Mouse (Mus musculus): ENCODE measurements around the gene Usp9x. TPM values are rescaled to one million over a fixed set of nuclear protein-coding genes. Genes with fewer than 3 reads are reported as not detected.

Usp9x gene
- total and polyA plus RNA-seq, 3 experiments, result 56.3 to 64.5 (median 62.8) TPM

- no peak overlapping the region for H3K27ac ChIP-seq (ENCODE audit: insufficient read depth, low read depth)
- H3K79me2 ChIP-seq (replicated peaks; ENCODE audit: control insufficient read depth, extremely low read depth, insufficient read depth, poor library complexity, severe bottlenecking), result no peaks in the 10 kb centered on the region
- peaks cover 0 to 6% of the 10 kb centered on the region in 2 experiments; a peak in 2 of 4 replicates for H3K4me1 ChIP-seq (ENCODE audit: control insufficient read depth in 1 of 2, insufficient read depth in 2 of 2)
- no peaks in the 10 kb centered on the region for H3K36me3 ChIP-seq (replicated peaks in 1 of 2; ENCODE audit: control insufficient read depth in 1 of 2, insufficient read depth in 1 of 2, low read length in 1 of 2)
- DNase-seq (ENCODE audit: extremely low read depth), result no peak
- no peaks in the 10 kb centered on the region for H3K27me3 ChIP-seq (replicated peaks)
- no peak overlapping the region for H3K9ac ChIP-seq (ENCODE audit: insufficient read depth, low read depth)
- H3K4me3 ChIP-seq (replicated peaks in 1 of 3; ENCODE audit: low read depth in 2 of 3, low read length in 2 of 3, poor library complexity in 1 of 3), result no peak overlapping the region
- in situ Hi-C loops (cut with MboI; ENCODE audit: low pct_ligation_motif_present, low pct_unique_long_range_greater_than_20kb, low sequenced_read_pairs) (no loop called here), dilution Hi-C loops (cut with MboI; ENCODE audit: extremely low pct_ligation_motif_present, extremely low pct_unique_long_range_greater_than_20kb, low sequenced_read_pairs) (no loop called here)
- H3K9me3 ChIP-seq (replicated peaks; ENCODE audit: low read length), result no peaks in the 10 kb centered on the region
- TF ChIP-seq TCF12 (IDR thresholded peaks at IDR 0.05; ENCODE audit: low read depth, low read length) (no peak), ETS1 (conservative IDR thresholded peaks at IDR 0.05; ENCODE audit: low read depth, low read length) (no peak), POLR2A (IDR thresholded peaks at IDR 0.05; ENCODE audit: low read depth, low read length) (no peak), ZC3H11A (IDR thresholded peaks at IDR 0.05; ENCODE audit: low read depth, low read length) (no peak), MAZ (IDR thresholded peaks at IDR 0.05; ENCODE audit: low read depth, low read length) (no peak), NELFE (IDR thresholded peaks at IDR 0.05; ENCODE audit: low read depth, low read length) (no peak), NRF1 (IDR thresholded peaks at IDR 0.05; ENCODE audit: low read depth, low read length) (no peak), RCOR1 (conservative IDR thresholded peaks at IDR 0.05; ENCODE audit: low read depth, low read length) (no peak), JUND (conservative IDR thresholded peaks at IDR 0.05; ENCODE audit: low read depth, low read length) (no peak), MAX (IDR thresholded peaks at IDR 0.05; ENCODE audit: low read length) (no peak), TBP (conservative IDR thresholded peaks at IDR 0.05; ENCODE audit: low read depth, low read length) (no peak), SIN3A (IDR thresholded peaks at IDR 0.05; ENCODE audit: low read length) (no peak), PAX5 (IDR thresholded peaks at IDR 0.05; ENCODE audit: low read length) (no peak), JUN (IDR thresholded peaks at IDR 0.05; ENCODE audit: insufficient read depth, low read depth, low read length) (no peak), USF1 (IDR thresholded peaks at IDR 0.05; ENCODE audit: low read depth, low read length) (no peak)
- no peak overlapping the region for H3K4me2 ChIP-seq (ENCODE audit: insufficient read depth, low read depth, poor library complexity, severe bottlenecking)
Observed at GRCm38 (mm10) chrX:13039211-13039610, 32.1 kb upstream of the Usp9x start.

DNA sequence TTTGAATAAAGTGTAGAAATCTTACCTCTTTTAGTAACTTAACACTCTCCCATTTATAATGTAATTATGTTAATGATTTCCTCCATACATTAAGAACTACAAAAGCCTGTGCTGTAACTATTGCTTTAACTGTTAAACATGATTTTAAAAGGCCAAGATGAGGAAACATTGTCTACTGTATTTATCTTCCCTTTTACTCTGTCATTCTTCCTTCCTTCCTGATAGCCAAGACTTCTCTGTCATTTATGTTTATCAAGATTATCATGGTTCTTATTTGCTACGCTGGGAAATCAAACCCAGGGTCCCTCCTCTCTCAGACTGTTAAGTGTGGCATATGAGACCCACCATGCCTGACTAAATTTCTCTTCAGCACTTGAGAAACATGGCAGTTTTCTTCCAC lies 30.9 kb upstream of the Usp9x start:
- DNase-seq (ENCODE audit: extremely low read depth), result no peak
- in situ Hi-C loops (cut with MboI; ENCODE audit: low pct_ligation_motif_present, low pct_unique_long_range_greater_than_20kb, low sequenced_read_pairs), result no loop called here
- TF ChIP-seq ETS1 (conservative IDR thresholded peaks at IDR 0.05; ENCODE audit: low read depth, low read length) (no peak), USF1 (IDR thresholded peaks at IDR 0.05; ENCODE audit: low read depth, low read length) (no peak), SMC3 (IDR thresholded peaks at IDR 0.05; ENCODE audit: low read depth, low read length) (no peak), MXI1 (IDR thresholded peaks at IDR 0.05; ENCODE audit: low read depth, low read length) (no peak), ELF1 (IDR thresholded peaks at IDR 0.05; ENCODE audit: low read depth, low read length) (no peak), TBP (conservative IDR thresholded peaks at IDR 0.05; ENCODE audit: low read depth, low read length) (no peak), KAT2A (IDR thresholded peaks at IDR 0.05; ENCODE audit: insufficient replicate concordance, low read length) (no peak), GABPA (IDR thresholded peaks at IDR 0.05; ENCODE audit: insufficient replicate concordance, low read depth, low read length) (no peak), IRF4 (IDR thresholded peaks at IDR 0.05; ENCODE audit: low read depth, low read length) (no peak), BHLHE40 (IDR thresholded peaks at IDR 0.05; ENCODE audit: low read depth, low read length) (no peak), MYC (IDR thresholded peaks at IDR 0.05; ENCODE audit: low read depth, low read length) (no peak)
- no peaks in the 10 kb centered on the region for H3K79me2 ChIP-seq (replicated peaks; ENCODE audit: control insufficient read depth, extremely low read depth, insufficient read depth, poor library complexity, severe bottlenecking)
- no peak overlapping the region for H3K9ac ChIP-seq (ENCODE audit: insufficient read depth, low read depth)
- H3K9me3 ChIP-seq (replicated peaks; ENCODE audit: low read length), result no peaks in the 10 kb centered on the region
- H3K4me3 ChIP-seq (replicated peaks in 1 of 3; ENCODE audit: low read depth in 2 of 3, low read length in 2 of 3, poor library complexity in 1 of 3), result no peak overlapping the region
- H3K36me3 ChIP-seq (replicated peaks in 1 of 2; ENCODE audit: control insufficient read depth in 1 of 2, insufficient read depth in 1 of 2, low read length in 1 of 2), result peaks cover 0 to 7% of the 10 kb centered on the region in 2 experiments
- no peak overlapping the region for H3K27ac ChIP-seq (ENCODE audit: insufficient read depth, low read depth)
- dilution Hi-C loops (cut with MboI; ENCODE audit: extremely low pct_ligation_motif_present, extremely low pct_unique_long_range_greater_than_20kb, low sequenced_read_pairs), result no loop called here
- H3K4me1 ChIP-seq (ENCODE audit: control insufficient read depth in 1 of 2, insufficient read depth in 2 of 2), result peaks cover 0 to 6% of the 10 kb centered on the region in 2 experiments; a peak in 2 of 4 replicates
- no peak overlapping the region for H3K4me2 ChIP-seq (ENCODE audit: insufficient read depth, low read depth, poor library complexity, severe bottlenecking)
- H3K27me3 ChIP-seq (replicated peaks), result no peaks in the 10 kb centered on the region

All from CH12.LX (cell line).